Mouse (Mus musculus) neural tube, embryonic 11.5 days (tissue): ENCODE measurements at regions not wholly inside any gene's neighbourhood (a gene's known extent, or its start where the extent isn't known, plus 50 kb on each side); places are given as distances from the start of the nearest gene placed in this dataset.

Experiments
- ATAC-seq: fragments of 200-750 bp; cut with Nextera tagmentation; 2 replicates; pipeline ENCODE4 v1.8.0; 2017; ENCODE audit warnings: moderate number of reproducible peaks, mild to moderate bottlenecking, moderate TSS enrichment, moderate library complexity; ENCODE audit not compliant: insufficient read depth, low FRiP score, low TSS enrichment
- DNase-seq: peaks from one replicate; pipeline ENCODE4 v3.0.0-alpha.2; 2015; ENCODE audit warnings: low spot score
- H3K27ac ChIP-seq: fragments of 300-500 bp; sonication (generic); 2 replicates; pipeline ENCODE4 v1.5.1; 2014; ENCODE audit warnings: low read depth, mild to moderate bottlenecking, low read length
- H3K27me3 ChIP-seq: fragments of 300-500 bp; sonication (generic); 2 replicates; pipeline ENCODE4 v1.6.1; 2014; ENCODE audit warnings: mild to moderate bottlenecking, low read length, mixed read lengths; ENCODE audit not compliant: control insufficient read depth, insufficient read depth
- H3K36me3 ChIP-seq: fragments of 300-500 bp; sonication (generic); 2 replicates; pipeline ENCODE4 v1.6.1; 2014; ENCODE audit warnings: mild to moderate bottlenecking, low read length, moderate library complexity, mixed read lengths; ENCODE audit not compliant: control insufficient read depth, insufficient read depth
- H3K4me1 ChIP-seq: fragments of 300-500 bp; sonication (generic); 2 replicates; pipeline ENCODE4 v1.6.1; 2014; ENCODE audit warnings: low read length, mixed read lengths; ENCODE audit not compliant: control insufficient read depth, insufficient read depth
- H3K4me2 ChIP-seq: fragments of 300-500 bp; sonication (generic); 2 replicates; pipeline ENCODE4 v1.6.1; 2014; ENCODE audit warnings: low read depth, mild to moderate bottlenecking, moderate library complexity
- H3K4me3 ChIP-seq: fragments of 300-500 bp; sonication (generic); 2 replicates; pipeline ENCODE4 v1.5.1; 2014; ENCODE audit warnings: low read depth, low read length
- H3K9ac ChIP-seq: fragments of 300-500 bp; sonication (generic); 2 replicates; pipeline ENCODE4 v1.6.1; 2014; ENCODE audit warnings: mild to moderate bottlenecking, low read length
- H3K9me3 ChIP-seq: fragments of 300-500 bp; sonication (generic); 2 replicates; pipeline ENCODE4 v1.6.1; 2016; ENCODE audit warnings: low read length; ENCODE audit not compliant: control insufficient read depth
- whole genome bisulfite sequencing: fragments of 180-500 bp; shearing (Covaris S2); extraction: QIAGEN DNeasy Blood & Tissue Kit; methylation state at CpG from one replicate; pipeline ENCODE4 v1.1.7; 2014; 5-methylcytosine and 5-hydroxymethylcytosine counted together

GRCm38 (mm10) chr19:15802641-15803040 is 144.5 kb downstream of the Psat1 start:
- 64% methylated on average over 5 of the region's 5 CpGs for WGBS
- H3K4me3 ChIP-seq, result no peak overlapping the region
- no peak overlapping the region for H3K9ac ChIP-seq
- H3K36me3 ChIP-seq, result no peaks in the 10 kb centered on the region
- H3K27ac ChIP-seq, result no peak overlapping the region
- DNase-seq (no peak), ATAC-seq (no peak)
- no peaks in the 10 kb centered on the region for H3K27me3 ChIP-seq
- H3K9me3 ChIP-seq, result no peaks in the 10 kb centered on the region
- peaks cover 9% of the 10 kb centered on the region for H3K4me1 ChIP-seq
- no peak overlapping the region for H3K4me2 ChIP-seq

DNA sequence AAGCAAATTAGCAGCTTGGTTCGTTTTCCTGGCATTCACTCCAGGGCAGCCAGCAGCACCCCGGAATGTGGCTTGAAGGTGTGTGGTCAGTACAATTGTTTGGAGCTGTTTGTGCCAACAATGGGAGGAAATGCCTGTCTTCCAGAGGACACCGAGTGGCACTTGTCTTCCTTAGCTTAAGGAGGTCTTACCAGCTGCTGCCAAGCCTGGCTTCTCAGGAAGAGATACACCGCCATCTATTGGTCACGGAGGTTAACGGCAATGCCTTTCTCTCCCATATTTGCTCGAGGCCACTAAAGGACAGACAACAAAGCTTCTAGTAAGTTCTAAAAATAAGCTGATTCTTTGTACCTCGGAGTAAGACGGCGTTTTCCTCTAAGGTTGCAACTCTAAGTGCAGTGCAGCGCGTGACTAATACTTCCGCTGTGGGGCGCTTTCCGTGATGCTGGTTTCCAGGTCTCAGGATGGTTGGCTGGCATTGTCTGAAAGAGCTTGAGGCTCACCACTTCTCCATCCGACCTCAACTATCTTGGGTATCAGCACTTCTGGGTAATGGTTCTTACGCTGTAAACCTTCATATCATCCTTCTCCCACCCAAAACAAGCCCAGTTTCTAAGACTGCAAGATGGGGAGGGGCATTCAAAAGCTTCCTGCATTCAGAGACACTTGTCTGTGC is 145.2 kb downstream of the Psat1 start:
- DNase-seq, result peak; percentile 85
- Histone ChIP-seq H3K4me1 (peaks cover 9% of the 10 kb centered on the region), H3K4me2 (peak overlapping the region; percentile 43), H3K9ac (no peak overlapping the region), H3K36me3 (no peaks in the 10 kb centered on the region), H3K4me3 (peak overlapping the region; percentile 14), H3K9me3 (no peaks in the 10 kb centered on the region), H3K27ac (peak overlapping the region; percentile 82), H3K27me3 (no peaks in the 10 kb centered on the region)
- peak; percentile 84 for ATAC-seq
- WGBS, result 6% methylated on average over 17 of the region's 17 CpGs

GRCm38 (mm10) chr19:15800856-15801706 is 146.1 kb downstream of the Psat1 start:
- Histone ChIP-seq H3K4me2 (peak overlapping the region; percentile 43), H3K9ac (peak overlapping the region; percentile 35; the same call in 1 of the 2 replicates), H3K27ac (peak overlapping the region; percentile 82), H3K4me3 (peak overlapping the region; percentile 14), H3K4me1 (peaks cover 9% of the 10 kb centered on the region), H3K9me3 (no peaks in the 10 kb centered on the region), H3K27me3 (no peaks in the 10 kb centered on the region), H3K36me3 (no peaks in the 10 kb centered on the region)
- ATAC-seq, result peak; percentile 88
- peak; percentile 79 for DNase-seq
- 17% methylated on average over 16 of the region's 16 CpGs for WGBS

DNA sequence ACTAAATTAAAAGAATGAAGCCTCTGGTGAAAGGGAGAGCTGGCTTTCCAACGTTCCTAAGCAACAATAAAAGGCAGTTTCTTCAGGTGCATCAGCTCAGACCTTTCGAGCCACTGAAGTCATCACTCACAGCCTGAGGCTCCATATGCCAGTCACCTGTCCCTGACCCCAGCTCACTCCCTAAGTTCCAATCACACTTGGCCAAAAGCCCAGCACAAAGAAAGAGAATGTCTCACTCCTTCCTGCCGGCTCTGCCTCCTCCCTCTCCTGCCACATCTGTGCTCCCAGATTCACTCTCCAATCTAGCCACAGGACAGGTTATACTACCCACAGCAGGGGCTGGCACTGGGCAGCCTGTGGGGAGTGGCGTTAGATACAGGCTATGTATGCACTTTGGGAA is 150.7 kb downstream of the Psat1 start:
- WGBS, result 35% methylated on average over 4 of the region's 4 CpGs
- no peak overlapping the region for H3K4me2 ChIP-seq
- no peaks in the 10 kb centered on the region for H3K27me3 ChIP-seq

DNA sequence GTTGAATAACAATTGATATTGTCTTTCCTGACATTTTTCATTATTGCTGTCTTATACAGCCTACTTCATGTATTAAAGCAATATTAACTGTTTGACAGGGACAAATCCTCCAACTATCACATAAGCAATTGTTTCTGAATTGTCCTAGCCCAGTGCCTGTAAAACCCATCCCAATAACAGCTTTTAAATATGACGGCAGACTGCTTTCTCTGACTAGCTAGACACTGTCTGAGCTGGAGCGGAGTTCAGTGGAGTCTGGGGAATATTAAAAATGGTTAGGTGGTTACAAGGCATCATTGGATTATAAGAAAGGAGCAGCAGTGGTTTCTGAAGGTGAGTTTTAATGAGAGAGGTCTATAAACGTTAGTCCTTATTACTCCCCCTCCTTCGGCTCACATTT is 155.2 kb downstream of the Psat1 start:
- H3K9me3 ChIP-seq, result no peaks in the 10 kb centered on the region
- H3K9ac ChIP-seq, result no peak overlapping the region
- H3K36me3 ChIP-seq, result no peaks in the 10 kb centered on the region
- no peaks in the 10 kb centered on the region for H3K27me3 ChIP-seq
- ATAC-seq (no peak), DNase-seq (no peak)
- H3K4me2 ChIP-seq, result no peak overlapping the region
- no peak overlapping the region for H3K27ac ChIP-seq
- H3K4me3 ChIP-seq, result no peak overlapping the region
- H3K4me1 ChIP-seq, result peaks cover 3% of the 10 kb centered on the region; the same call in 1 of the 2 replicates
- WGBS, result 61% methylated on average over 4 of the region's 4 CpGs

More for the DNA sequence above, 150.7 kb downstream of the Psat1 start:
- no peak for DNase-seq
- H3K36me3 ChIP-seq, result no peaks in the 10 kb centered on the region
- peaks cover 6% of the 10 kb centered on the region for H3K4me1 ChIP-seq
- no peaks in the 10 kb centered on the region for H3K9me3 ChIP-seq
- H3K27ac ChIP-seq, result no peak overlapping the region
- H3K4me3 ChIP-seq, result no peak overlapping the region
- no peak for ATAC-seq
- no peak overlapping the region for H3K9ac ChIP-seq

DNA sequence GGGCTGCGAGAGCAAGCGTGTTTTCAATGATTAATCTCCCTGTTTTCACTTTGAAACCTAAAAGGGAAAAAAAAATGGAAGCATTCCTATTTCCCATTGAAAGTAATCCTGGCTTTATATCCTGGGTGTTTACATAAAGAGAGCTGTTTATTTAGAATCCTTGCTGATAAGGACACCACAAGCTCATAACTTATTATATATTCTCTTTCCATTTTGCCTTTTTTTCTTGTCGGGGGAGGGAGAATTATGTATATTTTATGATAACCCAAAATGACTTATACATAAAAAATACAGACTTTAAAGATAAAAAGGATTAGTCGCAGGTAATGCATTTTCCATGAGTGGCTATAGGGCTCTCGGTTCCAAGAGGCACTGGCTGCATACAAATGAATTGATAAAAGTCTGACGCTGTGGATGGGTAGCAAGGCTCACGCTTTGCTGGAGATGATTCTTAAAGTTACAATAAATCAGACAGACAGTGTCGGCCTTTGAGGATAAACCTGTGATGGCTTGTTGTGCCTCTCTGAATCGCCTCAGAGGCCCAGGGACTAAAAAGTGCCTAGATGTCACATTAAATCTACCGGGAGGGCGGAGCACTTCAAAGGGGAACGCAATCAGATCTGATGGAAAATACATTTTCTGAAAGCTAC is 155.7 kb downstream of the Psat1 start:
- DNase-seq, result no peak
- H3K27me3 ChIP-seq, result no peaks in the 10 kb centered on the region
- 44% methylated on average over 12 of the region's 12 CpGs for WGBS
- peaks cover 3% of the 10 kb centered on the region; the same call in 1 of the 2 replicates for H3K4me1 ChIP-seq
- H3K9me3 ChIP-seq, result no peaks in the 10 kb centered on the region
- no peak overlapping the region for H3K9ac ChIP-seq
- ATAC-seq, result peak; percentile 67; the same call in 1 of the 2 replicates
- no peaks in the 10 kb centered on the region for H3K36me3 ChIP-seq
- H3K27ac ChIP-seq, result no peak overlapping the region
- H3K4me3 ChIP-seq, result no peak overlapping the region
- no peak overlapping the region for H3K4me2 ChIP-seq

DNA sequence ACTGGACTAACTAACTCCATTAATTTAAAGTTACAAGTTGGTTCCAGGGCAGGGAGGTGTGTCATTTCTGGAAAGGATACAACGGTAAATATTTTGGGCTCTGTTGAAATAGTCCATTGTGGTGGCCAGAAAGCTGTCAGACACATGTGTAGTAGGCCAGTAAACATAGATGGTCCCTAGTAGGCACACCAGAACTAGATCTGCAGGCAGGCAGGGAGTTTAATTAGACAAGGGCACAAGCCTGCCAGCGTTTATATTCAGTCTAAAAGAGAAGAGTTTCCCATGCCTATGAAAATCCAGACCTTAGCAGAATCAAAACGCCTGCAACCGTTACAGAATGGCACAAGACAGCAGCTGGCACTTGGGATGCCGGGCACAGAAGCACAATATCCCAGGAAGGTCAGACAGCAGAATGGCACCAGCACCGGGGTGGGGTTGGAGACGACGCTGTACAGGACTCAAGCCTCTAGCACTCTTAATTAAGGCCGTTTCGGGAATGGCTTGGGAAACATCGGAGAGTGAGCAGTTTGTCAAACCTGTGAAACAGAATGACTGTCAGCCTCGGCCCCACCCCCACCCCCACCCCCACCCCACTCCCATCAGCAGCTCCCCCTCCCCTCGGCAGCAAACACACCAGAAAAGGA is 156.4 kb downstream of the Psat1 start:
- H3K9me3 ChIP-seq, result no peaks in the 10 kb centered on the region
- 28% methylated on average over 13 of the region's 13 CpGs for WGBS
- DNase-seq (peak; percentile 24), ATAC-seq (peak; percentile 60)
- no peak overlapping the region for H3K9ac ChIP-seq
- H3K4me3 ChIP-seq, result no peak overlapping the region
- H3K27me3 ChIP-seq, result no peaks in the 10 kb centered on the region
- no peak overlapping the region for H3K27ac ChIP-seq
- H3K36me3 ChIP-seq, result no peaks in the 10 kb centered on the region
- no peak overlapping the region for H3K4me2 ChIP-seq
- H3K4me1 ChIP-seq, result peaks cover 3% of the 10 kb centered on the region; the same call in 1 of the 2 replicates

GRCm38 (mm10) chr19:15789741-15790140 is 157.4 kb downstream of the Psat1 start:
- H3K9ac ChIP-seq, result no peak overlapping the region
- WGBS, result 89% methylated on average over 5 of the region's 5 CpGs
- ATAC-seq (no peak), DNase-seq (no peak)
- H3K27ac ChIP-seq, result no peak overlapping the region
- H3K9me3 ChIP-seq, result no peaks in the 10 kb centered on the region
- peaks cover 3% of the 10 kb centered on the region; the same call in 1 of the 2 replicates for H3K4me1 ChIP-seq
- H3K27me3 ChIP-seq, result no peaks in the 10 kb centered on the region
- no peak overlapping the region for H3K4me2 ChIP-seq
- H3K4me3 ChIP-seq, result no peak overlapping the region
- no peaks in the 10 kb centered on the region for H3K36me3 ChIP-seq
